Mouse (Mus musculus): ENCODE measurements around the gene Gm43064. TPM values are rescaled to one million over a fixed set of nuclear protein-coding genes. Genes with fewer than 3 reads are reported as not detected.

The Gm43064 gene
- polyA plus RNA-seq, 1 experiment from 2014 or later, result 0.39 TPM

DNA sequence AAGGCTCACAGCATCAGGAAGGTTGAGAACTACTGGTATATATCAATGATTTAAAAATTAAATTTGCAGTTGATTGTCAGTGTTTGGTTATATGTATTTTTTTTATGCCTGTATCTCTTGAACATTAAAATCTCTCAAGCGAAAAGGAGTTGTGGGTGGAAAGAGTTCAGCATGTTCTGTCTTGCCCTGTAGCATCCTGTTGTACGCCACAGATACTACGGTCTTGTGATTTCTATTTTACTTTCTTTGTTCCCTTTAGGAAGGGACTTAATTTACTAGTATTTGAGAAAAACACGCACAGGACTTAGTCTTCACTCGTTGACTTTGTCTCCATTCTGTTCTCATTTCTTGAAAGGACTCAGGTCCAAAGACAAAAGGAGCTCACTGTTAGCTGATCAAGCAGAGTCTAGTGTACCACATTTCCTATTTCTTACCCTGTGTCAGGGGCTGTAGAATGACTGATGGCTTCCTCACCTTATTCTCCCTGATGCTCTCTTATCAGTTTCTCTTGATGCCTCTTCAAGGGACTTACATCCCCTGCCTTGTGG lies 58.1 kb downstream of the Gm43064 start:
- Histone ChIP-seq H3K27me3 (ENCODE audit: control insufficient read depth, insufficient read depth, low read length) (no peaks in the 10 kb centered on the region), H3K9ac (ENCODE audit: low read length) (no peak overlapping the region), H3K9me3 (ENCODE audit: control insufficient read depth, low read length) (no peaks in the 10 kb centered on the region), H3K36me3 (ENCODE audit: control insufficient read depth, insufficient read depth, low read length) (no peaks in the 10 kb centered on the region), H3K4me1 (ENCODE audit: control insufficient read depth in 2 of 2, insufficient read depth in 2 of 2, low read length in 2 of 2) (no peaks in the 10 kb centered on the region), H3K27ac (replicated peaks in 1 of 2; ENCODE audit: control insufficient read depth in 1 of 2, insufficient read depth in 1 of 2, low read depth in 2 of 2, low read length in 2 of 2) (no peak overlapping the region), H3K4me2 (ENCODE audit: low read length) (no peak overlapping the region), H3K4me3 (ENCODE audit: control insufficient read depth in 1 of 2, insufficient read depth in 1 of 2, low read depth in 1 of 2, low read length in 2 of 2) (no peak overlapping the region)
- WGBS, result 85% methylated on average over 5 of the region's 5 CpGs
- no peak for ATAC-seq (ENCODE audit: insufficient number of reproducible peaks, insufficient read depth, low FRiP score, low read depth)

GRCm38 (mm10) chr3:103868008-103868407 lies 58.6 kb downstream of the Gm43064 start:
- H3K9me3 ChIP-seq (ENCODE audit: control insufficient read depth, low read length), result no peaks in the 10 kb centered on the region
- no peaks in the 10 kb centered on the region for H3K27me3 ChIP-seq (ENCODE audit: control insufficient read depth, insufficient read depth, low read length)
- no peaks in the 10 kb centered on the region for H3K36me3 ChIP-seq (ENCODE audit: control insufficient read depth, insufficient read depth, low read length)
- no peak overlapping the region for H3K9ac ChIP-seq (ENCODE audit: low read length)
- no peaks in the 10 kb centered on the region for H3K4me1 ChIP-seq (ENCODE audit: control insufficient read depth in 2 of 2, insufficient read depth in 2 of 2, low read length in 2 of 2)
- no peak overlapping the region for H3K4me3 ChIP-seq (ENCODE audit: control insufficient read depth in 1 of 2, insufficient read depth in 1 of 2, low read depth in 1 of 2, low read length in 2 of 2)
- no peak for ATAC-seq (ENCODE audit: insufficient number of reproducible peaks, insufficient read depth, low FRiP score, low read depth)
- 69% methylated on average over 4 of the region's 4 CpGs for WGBS
- no peak overlapping the region for H3K4me2 ChIP-seq (ENCODE audit: low read length)
- H3K27ac ChIP-seq (replicated peaks in 1 of 2; ENCODE audit: control insufficient read depth in 1 of 2, insufficient read depth in 1 of 2, low read depth in 2 of 2, low read length in 2 of 2), result no peak overlapping the region

GRCm38 (mm10) chr3:103872663-103873098 lies 63.3 kb downstream of the Gm43064 start:
- no peak overlapping the region for H3K4me2 ChIP-seq (ENCODE audit: low read length)
- 60% methylated on average over 3 of the region's 3 CpGs for WGBS
- no peak overlapping the region for H3K27ac ChIP-seq (replicated peaks in 1 of 2; ENCODE audit: control insufficient read depth in 1 of 2, insufficient read depth in 1 of 2, low read depth in 2 of 2, low read length in 2 of 2)
- H3K36me3 ChIP-seq (ENCODE audit: control insufficient read depth, insufficient read depth, low read length), result no peaks in the 10 kb centered on the region
- H3K27me3 ChIP-seq (ENCODE audit: control insufficient read depth, insufficient read depth, low read length), result no peaks in the 10 kb centered on the region
- no peak overlapping the region for H3K9ac ChIP-seq (ENCODE audit: low read length)
- H3K4me3 ChIP-seq (ENCODE audit: control insufficient read depth in 1 of 2, insufficient read depth in 1 of 2, low read depth in 1 of 2, low read length in 2 of 2), result no peak overlapping the region
- no peaks in the 10 kb centered on the region for H3K4me1 ChIP-seq (ENCODE audit: control insufficient read depth in 2 of 2, insufficient read depth in 2 of 2, low read length in 2 of 2)
- H3K9me3 ChIP-seq (ENCODE audit: control insufficient read depth, low read length), result no peaks in the 10 kb centered on the region
- ATAC-seq (ENCODE audit: insufficient number of reproducible peaks, insufficient read depth, low FRiP score, low read depth), result no peak

DNA sequence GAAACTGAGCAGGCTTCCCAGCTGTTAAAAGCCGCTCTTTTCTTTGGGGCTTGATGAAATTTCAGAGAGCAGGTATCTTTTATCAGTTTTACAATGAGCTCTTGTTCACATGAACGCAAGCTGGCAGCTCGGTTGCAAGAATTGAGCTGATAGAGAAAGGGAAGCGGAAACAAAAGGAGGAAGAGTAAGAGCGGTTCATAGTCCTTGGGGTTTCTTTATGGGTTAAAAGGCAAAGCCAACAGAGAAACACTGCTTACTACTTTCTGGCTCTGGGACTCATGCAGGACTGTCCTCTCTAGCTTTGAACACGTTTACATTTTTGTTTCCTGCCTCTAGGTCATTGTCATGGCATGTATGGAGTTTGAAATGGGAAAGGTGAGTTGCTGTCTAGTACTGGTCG lies 65.0 kb downstream of the Gm43064 start:
- no peaks in the 10 kb centered on the region for H3K36me3 ChIP-seq (ENCODE audit: control insufficient read depth, insufficient read depth, low read length)
- ATAC-seq (ENCODE audit: insufficient number of reproducible peaks, insufficient read depth, low FRiP score, low read depth), result no peak
- no peak overlapping the region for H3K27ac ChIP-seq (replicated peaks in 1 of 2; ENCODE audit: control insufficient read depth in 1 of 2, insufficient read depth in 1 of 2, low read depth in 2 of 2, low read length in 2 of 2)
- H3K4me2 ChIP-seq (ENCODE audit: low read length), result no peak overlapping the region
- no peak overlapping the region for H3K4me3 ChIP-seq (ENCODE audit: control insufficient read depth in 1 of 2, insufficient read depth in 1 of 2, low read depth in 1 of 2, low read length in 2 of 2)
- WGBS, result 44% methylated on average over 7 of the region's 7 CpGs
- no peaks in the 10 kb centered on the region for H3K9me3 ChIP-seq (ENCODE audit: control insufficient read depth, low read length)
- no peaks in the 10 kb centered on the region for H3K4me1 ChIP-seq (ENCODE audit: control insufficient read depth in 2 of 2, insufficient read depth in 2 of 2, low read length in 2 of 2)
- no peak overlapping the region for H3K9ac ChIP-seq (ENCODE audit: low read length)
- no peaks in the 10 kb centered on the region for H3K27me3 ChIP-seq (ENCODE audit: control insufficient read depth, insufficient read depth, low read length)

DNA sequence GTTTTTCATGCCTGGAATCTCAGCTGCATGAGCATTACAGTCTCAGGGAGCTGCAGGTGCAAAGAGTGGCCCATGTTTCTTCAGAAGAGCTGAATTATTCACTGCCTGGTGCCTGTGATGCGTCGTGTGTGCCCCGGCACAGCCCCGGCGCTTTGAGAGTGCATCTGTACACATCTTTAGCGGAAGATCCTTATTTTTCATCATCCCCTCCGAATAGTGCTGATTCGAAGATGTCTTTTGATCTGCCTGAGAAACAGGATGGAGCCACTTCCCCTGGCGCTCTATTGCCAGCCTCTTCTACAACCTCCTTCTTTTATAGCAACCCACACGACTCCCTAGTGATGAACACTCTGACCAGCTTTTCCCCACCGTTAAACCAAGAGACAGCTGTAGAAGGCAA lies 76.6 kb downstream of the Gm43064 start:
- Histone ChIP-seq H3K36me3 (ENCODE audit: control insufficient read depth, insufficient read depth, low read length) (no peaks in the 10 kb centered on the region), H3K4me1 (ENCODE audit: control insufficient read depth in 2 of 2, insufficient read depth in 2 of 2, low read length in 2 of 2) (peaks cover 0 to under 1% of the 10 kb centered on the region in 2 experiments; a peak in 1 of 4 replicates), H3K27ac (replicated peaks in 1 of 2; ENCODE audit: control insufficient read depth in 1 of 2, insufficient read depth in 1 of 2, low read depth in 2 of 2, low read length in 2 of 2) (no peak overlapping the region), H3K27me3 (ENCODE audit: control insufficient read depth, insufficient read depth, low read length) (no peaks in the 10 kb centered on the region), H3K9ac (ENCODE audit: low read length) (no peak overlapping the region), H3K4me2 (ENCODE audit: low read length) (no peak overlapping the region), H3K9me3 (ENCODE audit: control insufficient read depth, low read length) (no peaks in the 10 kb centered on the region), H3K4me3 (ENCODE audit: control insufficient read depth in 1 of 2, insufficient read depth in 1 of 2, low read depth in 1 of 2, low read length in 2 of 2) (no peak overlapping the region)
- WGBS, result 77% methylated on average over 11 of the region's 11 CpGs
- ATAC-seq (ENCODE audit: insufficient number of reproducible peaks, insufficient read depth, low FRiP score, low read depth), result no peak

DNA sequence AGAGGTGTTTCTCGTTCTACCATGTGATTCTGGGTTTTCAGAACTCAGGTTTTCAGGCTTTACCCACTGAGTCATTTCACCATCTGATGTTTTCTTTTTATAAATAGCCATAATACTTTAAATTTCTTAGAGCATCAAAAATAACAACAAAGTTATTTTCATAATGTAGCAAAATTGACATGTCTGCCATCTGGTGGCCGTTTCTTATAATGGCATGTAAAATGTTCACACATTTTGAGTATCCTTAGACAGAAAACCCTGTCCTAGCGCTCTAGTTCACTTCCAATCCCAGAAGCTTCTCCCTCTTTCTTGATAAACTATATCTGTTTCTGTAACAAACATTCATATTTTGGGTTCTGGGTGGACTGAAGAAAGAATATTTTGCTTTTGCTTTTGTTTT lies 78.2 kb downstream of the Gm43064 start:
- Histone ChIP-seq H3K27me3 (ENCODE audit: control insufficient read depth, insufficient read depth, low read length) (no peaks in the 10 kb centered on the region), H3K4me3 (ENCODE audit: control insufficient read depth in 1 of 2, insufficient read depth in 1 of 2, low read depth in 1 of 2, low read length in 2 of 2) (no peak overlapping the region), H3K9ac (ENCODE audit: low read length) (no peak overlapping the region), H3K4me1 (ENCODE audit: control insufficient read depth in 2 of 2, insufficient read depth in 2 of 2, low read length in 2 of 2) (no peaks in the 10 kb centered on the region), H3K4me2 (ENCODE audit: low read length) (no peak overlapping the region), H3K36me3 (ENCODE audit: control insufficient read depth, insufficient read depth, low read length) (no peaks in the 10 kb centered on the region), H3K27ac (replicated peaks in 1 of 2; ENCODE audit: control insufficient read depth in 1 of 2, insufficient read depth in 1 of 2, low read depth in 2 of 2, low read length in 2 of 2) (no peak overlapping the region), H3K9me3 (ENCODE audit: control insufficient read depth, low read length) (no peaks in the 10 kb centered on the region)
- 25% methylated on average over 3 of the region's 3 CpGs for WGBS
- no peak for ATAC-seq (ENCODE audit: insufficient number of reproducible peaks, insufficient read depth, low FRiP score, low read depth)

Other genes starting within 250 kb of the Gm43064 start
- gene Syt6, start 234.3 kb upstream of the Gm43064 start, polyA plus RNA-seq (2014; fragmentation: Nextera tagmentation; extraction: Ambion mirVana), result 0.14 TPM in 1 of 2 replicates, not detected in the other
- not detected in 2 replicates for gene Atg4a-ps, start 163.5 kb upstream of the Gm43064 start, polyA plus RNA-seq (2014; fragmentation: Nextera tagmentation; extraction: Ambion mirVana)
- 23.5 and 27.4 TPM in 2 replicates for gene Olfml3, start 71.6 kb upstream of the Gm43064 start, polyA plus RNA-seq (2014; fragmentation: Nextera tagmentation; extraction: Ambion mirVana)
- not detected in 2 replicates for gene Gm10964, start 70.2 kb upstream of the Gm43064 start, polyA plus RNA-seq (2014; fragmentation: Nextera tagmentation; extraction: Ambion mirVana)
- 14.4 and 15.3 TPM in 2 replicates for gene Hipk1, start 18.0 kb upstream of the Gm43064 start, polyA plus RNA-seq (2014; fragmentation: Nextera tagmentation; extraction: Ambion mirVana)
- 19.8 and 23.6 TPM in 2 replicates for gene Dclre1b, start 129 bp upstream of the Gm43064 start, polyA plus RNA-seq (2014; fragmentation: Nextera tagmentation; extraction: Ambion mirVana)
- 16.6 and 18.9 TPM in 2 replicates for gene Ap4b1, start 53 bp upstream of the Gm43064 start, polyA plus RNA-seq (2014; fragmentation: Nextera tagmentation; extraction: Ambion mirVana)
- gene Bcl2l15, start 23.0 kb downstream of the Gm43064 start, polyA plus RNA-seq (2014; fragmentation: Nextera tagmentation; extraction: Ambion mirVana), result 0.23 and 0.31 TPM in 2 replicates
- 0.99 and 1.1 TPM in 2 replicates for gene Ptpn22, start 50.2 kb downstream of the Gm43064 start, polyA plus RNA-seq (2014; fragmentation: Nextera tagmentation; extraction: Ambion mirVana)
- 6.8 and 7.0 TPM in 2 replicates for gene Rsbn1, start 104.5 kb downstream of the Gm43064 start, polyA plus RNA-seq (2014; fragmentation: Nextera tagmentation; extraction: Ambion mirVana)
- 16.5 and 17.6 TPM in 2 replicates for gene Phtf1, start 158.5 kb downstream of the Gm43064 start, polyA plus RNA-seq (2014; fragmentation: Nextera tagmentation; extraction: Ambion mirVana)